Mouse (Mus musculus) heart, embryonic 10.5 days (tissue): ENCODE results near the gene Nccrp1. TPM values are rescaled to one million over a fixed set of nuclear protein-coding genes. Genes with fewer than 3 reads are reported as not detected.

Experiments
- DNase-seq: peaks from one replicate; pipeline ENCODE4 v3.0.0-alpha.2; 2017; ENCODE audit warnings: low spot score
- H3K27ac ChIP-seq: fragments of 300-500 bp; sonication (generic); 2 replicates; pipeline ENCODE4 v1.5.1; 2016; ENCODE audit warnings: mild to moderate bottlenecking
- H3K27me3 ChIP-seq: fragments of 300-500 bp; sonication (generic); 2 replicates; pipeline ENCODE4 v1.6.1; 2016; ENCODE audit warnings: mild to moderate bottlenecking; ENCODE audit not compliant: poor library complexity, insufficient read depth, severe bottlenecking
- H3K36me3 ChIP-seq: fragments of 300-500 bp; sonication (generic); 2 replicates; pipeline ENCODE4 v1.6.1; 2016; ENCODE audit warnings: mild to moderate bottlenecking, moderate library complexity
- H3K4me1 ChIP-seq: fragments of 300-500 bp; sonication (generic); 2 replicates; pipeline ENCODE4 v1.6.1; 2016; ENCODE audit warnings: mild to moderate bottlenecking
- H3K4me3 ChIP-seq: fragments of 300-500 bp; sonication (generic); 2 replicates; pipeline ENCODE4 v1.5.1; 2016; ENCODE audit warnings: mild to moderate bottlenecking, moderate library complexity
- H3K9me3 ChIP-seq: fragments of 300-500 bp; sonication (generic); 2 replicates; pipeline ENCODE4 v1.6.1; 2016; ENCODE audit warnings: mild to moderate bottlenecking, moderate library complexity
- WGBS: fragments of 180-500 bp; shearing (Covaris S2); methylation state at CpG from one replicate; pipeline ENCODE4 v1.1.7; 2016; 5-methylcytosine and 5-hydroxymethylcytosine counted together
- polyA plus RNA-seq: library from polyadenylated mRNA; unstranded; fragments of >200 nt; fragmentation: Nextera tagmentation; extraction: Ambion mirVana; gene quantifications from 2 replicates; pipeline ENCODE4 v1.2.1, GENCODE M21; 2016

Nccrp1 gene
- polyA plus RNA-seq, 1 experiment from 2014 or later = not detected

DNA sequence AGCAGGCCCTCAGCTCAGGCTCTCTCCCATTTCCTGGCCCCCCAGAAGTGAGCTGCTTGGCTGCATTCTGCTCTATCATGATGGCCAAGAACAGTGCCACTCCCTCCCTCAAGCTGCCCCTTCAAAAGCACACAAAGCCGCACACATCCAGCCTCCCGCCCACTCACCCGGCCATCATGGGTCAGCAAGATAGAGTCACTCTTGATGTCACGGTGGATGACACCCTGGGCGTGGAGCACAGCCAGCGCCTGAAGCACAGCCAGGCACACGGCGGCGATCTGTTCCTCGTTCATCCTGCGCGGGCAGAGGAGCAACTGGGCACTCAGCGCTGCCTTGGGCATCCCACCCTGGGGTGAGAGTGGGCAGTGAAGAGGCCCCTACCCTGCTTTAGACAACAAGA, 15.3 kb upstream of the Nccrp1 start:
- no peak for DNase-seq
- H3K36me3 ChIP-seq = peaks cover 86% of the 10 kb centered on the region
- H3K4me3 ChIP-seq = no peak overlapping the region; the same call in 1 of the 2 replicates
- H3K9me3 ChIP-seq = no peaks in the 10 kb centered on the region
- no peak overlapping the region for H3K27ac ChIP-seq
- peaks cover 27% of the 10 kb centered on the region for H3K4me1 ChIP-seq
- WGBS = 89% methylated on average over 13 of the region's 13 CpGs
- H3K27me3 ChIP-seq = no peaks in the 10 kb centered on the region

DNA sequence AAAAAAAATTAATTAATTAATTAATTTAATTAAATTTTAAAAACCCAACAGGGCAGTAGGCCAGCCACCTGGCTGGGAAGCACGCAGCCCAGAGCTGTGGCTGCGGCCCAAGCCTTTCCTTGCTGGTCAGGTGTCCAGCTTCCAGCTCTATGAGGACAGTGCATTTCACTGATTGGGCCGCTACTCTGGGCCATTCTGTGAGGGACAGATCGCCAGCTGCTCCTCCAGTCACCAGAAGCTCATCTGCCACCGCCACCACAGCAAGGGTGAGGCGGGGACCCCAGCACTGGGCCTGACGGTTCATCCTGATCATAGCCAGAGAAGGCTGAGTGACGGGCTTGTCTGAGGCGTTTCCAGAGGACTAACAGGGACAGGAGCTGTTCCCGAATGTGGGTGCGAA, 14.9 kb upstream of the Nccrp1 start:
- no peak for DNase-seq
- no peak overlapping the region for H3K27ac ChIP-seq
- 85% methylated on average over 11 of the region's 11 CpGs for WGBS
- H3K27me3 ChIP-seq = no peaks in the 10 kb centered on the region
- no peak overlapping the region for H3K4me3 ChIP-seq
- H3K9me3 ChIP-seq = no peaks in the 10 kb centered on the region
- H3K36me3 ChIP-seq = peaks cover 84% of the 10 kb centered on the region
- peaks cover 31% of the 10 kb centered on the region for H3K4me1 ChIP-seq

DNA sequence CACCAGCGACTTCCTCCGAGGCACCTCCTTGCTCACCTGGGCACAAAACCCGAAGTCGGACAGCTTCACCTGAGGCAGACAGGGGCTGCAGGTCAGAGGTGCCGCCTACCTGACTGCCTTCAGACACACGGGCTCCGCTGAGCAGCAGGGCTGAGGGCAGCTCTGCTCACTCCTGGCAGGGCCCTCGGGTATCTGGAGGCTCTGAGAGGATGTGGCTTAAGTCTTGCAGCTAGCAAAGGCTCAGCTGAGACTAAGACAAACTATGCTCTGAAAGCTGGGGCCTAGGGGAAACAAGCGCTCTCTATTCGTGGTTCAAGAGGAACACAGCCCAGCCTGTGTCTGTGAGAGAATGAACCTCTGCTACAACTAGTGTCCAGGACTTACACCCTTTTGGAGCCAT, 13.8 kb upstream of the Nccrp1 start:
- no peaks in the 10 kb centered on the region for H3K9me3 ChIP-seq
- no peak overlapping the region for H3K4me3 ChIP-seq
- no peak overlapping the region for H3K27ac ChIP-seq
- DNase-seq = no peak
- H3K4me1 ChIP-seq = peaks cover 42% of the 10 kb centered on the region
- 95% methylated on average over 10 of the region's 10 CpGs for WGBS
- H3K36me3 ChIP-seq = peaks cover 74% of the 10 kb centered on the region
- no peaks in the 10 kb centered on the region for H3K27me3 ChIP-seq

DNA sequence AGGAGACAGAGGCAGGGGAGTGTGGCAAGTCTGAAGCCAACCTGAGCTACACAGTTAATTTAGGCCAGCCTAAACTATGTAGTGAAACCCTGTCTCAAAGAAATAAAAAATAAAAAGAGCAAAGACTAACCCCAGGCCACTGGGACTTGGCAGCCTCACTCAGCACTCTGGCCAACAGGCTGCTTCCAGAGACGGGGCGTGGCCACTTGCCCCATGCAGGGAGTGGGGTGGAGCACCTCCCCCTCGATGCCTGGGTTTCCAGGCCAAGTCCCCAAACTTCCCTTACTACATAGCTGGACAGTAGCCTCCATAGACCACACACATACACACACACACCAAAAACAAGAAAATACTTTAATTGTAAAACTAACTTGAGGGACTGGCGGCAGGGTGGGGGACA, 11.4 kb upstream of the Nccrp1 start:
- Histone ChIP-seq H3K27ac (no peak overlapping the region), H3K27me3 (no peaks in the 10 kb centered on the region), H3K36me3 (peaks cover 51% of the 10 kb centered on the region), H3K4me1 (peaks cover 47% of the 10 kb centered on the region), H3K9me3 (no peaks in the 10 kb centered on the region), H3K4me3 (no peak overlapping the region)
- 59% methylated on average over 4 of the region's 4 CpGs for WGBS
- no peak for DNase-seq

DNA sequence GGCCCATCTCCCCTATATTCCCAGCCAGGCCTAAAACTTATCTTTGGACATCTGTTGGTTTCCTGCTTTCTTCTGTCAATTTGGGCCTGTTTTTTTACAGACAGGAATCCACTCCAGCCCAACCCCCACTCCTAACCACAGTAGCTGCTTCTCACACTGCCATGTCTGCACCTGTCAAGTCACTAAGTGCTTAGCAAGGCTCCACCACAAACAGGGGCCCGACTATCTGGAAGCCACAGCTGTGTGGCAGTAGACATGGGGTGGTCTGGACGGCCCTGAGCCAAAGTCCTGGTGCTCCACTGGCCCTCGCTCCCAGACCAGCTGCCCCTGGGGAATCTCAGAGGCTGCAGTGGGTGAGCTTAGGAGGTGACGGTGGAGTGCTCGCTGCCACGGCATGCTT, 10.7 kb upstream of the Nccrp1 start:
- H3K9me3 ChIP-seq = peaks cover 4% of the 10 kb centered on the region; the same call in 1 of the 2 replicates
- DNase-seq = no peak
- 0 out of 2 replicates have a peak overlapping the region, but pooled peaks have one; percentile 16 for H3K4me3 ChIP-seq
- 34% methylated on average over 6 of the region's 6 CpGs for WGBS
- no peaks in the 10 kb centered on the region for H3K27me3 ChIP-seq
- H3K4me1 ChIP-seq = peaks cover 47% of the 10 kb centered on the region
- peaks cover 43% of the 10 kb centered on the region for H3K36me3 ChIP-seq
- no peak overlapping the region for H3K27ac ChIP-seq

DNA sequence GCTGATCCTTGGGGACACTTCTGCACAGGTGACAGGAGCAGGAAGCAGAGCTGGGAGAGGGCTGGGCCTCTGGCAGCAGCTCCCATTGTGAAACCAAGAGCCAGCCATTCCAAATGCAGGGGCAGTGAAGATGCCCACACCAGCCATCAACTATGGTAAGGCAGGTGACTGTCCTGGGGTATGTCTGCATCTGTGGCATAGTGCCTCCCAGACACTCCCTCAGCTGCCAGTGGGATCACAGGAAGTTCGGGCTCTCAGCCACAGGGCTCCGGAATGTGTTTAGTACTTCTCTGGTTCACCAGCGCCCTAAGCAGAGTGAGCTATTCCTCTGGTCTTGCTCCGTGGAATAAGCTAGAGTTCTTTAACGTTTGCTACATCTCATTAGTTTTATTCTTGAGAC, 10.0 kb upstream of the Nccrp1 start:
- Histone ChIP-seq H3K4me1 (peaks cover 47% of the 10 kb centered on the region), H3K27ac (no peak overlapping the region)
- WGBS = 65% methylated on average over 5 of the region's 5 CpGs

DNA sequence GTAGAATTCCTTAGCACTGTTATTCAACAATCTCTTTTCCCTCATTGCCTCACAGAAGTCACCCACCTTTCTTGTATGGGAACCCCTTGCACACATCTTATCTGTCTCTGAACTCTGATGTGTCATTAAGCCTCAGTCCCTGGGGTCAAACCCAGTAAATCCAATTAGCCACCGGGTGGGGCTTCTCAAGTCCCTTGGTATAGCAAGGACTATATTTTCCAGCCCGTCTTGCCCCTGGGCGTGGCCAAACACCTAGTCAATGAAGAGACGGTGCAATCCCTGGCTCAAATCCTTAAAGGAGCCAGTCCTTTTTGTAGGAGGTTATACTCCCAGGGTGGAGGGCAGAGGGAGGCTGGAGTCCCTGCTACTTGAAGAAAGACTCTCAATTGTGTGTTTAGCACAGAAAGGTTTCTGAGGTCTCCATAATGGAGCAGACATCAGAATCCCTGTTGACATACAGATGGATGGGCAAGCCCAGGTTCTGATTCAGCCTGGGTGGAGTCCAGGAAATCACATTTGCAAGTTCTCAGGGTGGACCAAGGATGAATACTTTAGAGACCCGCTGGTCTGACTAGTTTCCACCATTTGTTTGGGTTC, 9.0 kb upstream of the Nccrp1 start:
- 0 out of 2 replicates have a peak overlapping the region, but pooled peaks have one; percentile 17 for H3K27ac ChIP-seq
- peaks cover 29% of the 10 kb centered on the region for H3K36me3 ChIP-seq
- peaks cover 47% of the 10 kb centered on the region for H3K4me1 ChIP-seq
- no peak for DNase-seq
- WGBS = 13% methylated on average over 5 of the region's 5 CpGs
- no peaks in the 10 kb centered on the region for H3K27me3 ChIP-seq
- H3K4me3 ChIP-seq = no peak overlapping the region
- peaks cover 4% of the 10 kb centered on the region; the same call in 1 of the 2 replicates for H3K9me3 ChIP-seq

More for the DNA sequence above, 10.0 kb upstream of the Nccrp1 start:
- Histone ChIP-seq H3K36me3 (peaks cover 37% of the 10 kb centered on the region), H3K27me3 (no peaks in the 10 kb centered on the region), H3K4me3 (no peak overlapping the region), H3K9me3 (peaks cover 4% of the 10 kb centered on the region; the same call in 1 of the 2 replicates)
- no peak for DNase-seq

DNA sequence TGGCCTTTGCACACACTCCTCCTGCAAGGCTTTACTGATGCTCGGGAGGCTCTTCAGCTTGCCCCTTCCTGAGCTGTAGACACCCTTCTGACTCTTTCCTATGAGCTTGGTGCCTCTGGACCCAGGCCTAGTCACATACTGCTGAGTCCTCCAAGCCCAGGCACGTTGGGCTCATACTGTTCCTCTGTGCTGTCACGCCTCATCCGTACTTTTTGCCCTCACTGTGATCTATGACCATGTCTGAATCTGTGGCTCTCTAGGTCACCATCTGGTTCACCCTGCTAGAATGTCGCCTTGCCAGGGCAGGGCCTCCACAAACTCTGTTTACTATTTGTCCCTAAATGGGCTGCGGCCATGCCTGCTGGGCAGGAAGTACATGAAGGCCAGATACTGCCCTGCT, 6.0 kb upstream of the Nccrp1 start:
- H3K4me1 ChIP-seq = peaks cover 27% of the 10 kb centered on the region
- peaks cover 4% of the 10 kb centered on the region; the same call in 1 of the 2 replicates for H3K9me3 ChIP-seq
- H3K36me3 ChIP-seq = 0 out of 2 replicates have a peak, but pooled peaks cover 6% of the 10 kb centered on the region
- no peak for DNase-seq
- H3K27me3 ChIP-seq = peaks cover 7% of the 10 kb centered on the region
- H3K27ac ChIP-seq = no peak overlapping the region
- H3K4me3 ChIP-seq = no peak overlapping the region
- WGBS = 91% methylated on average over 6 of the region's 6 CpGs

DNA sequence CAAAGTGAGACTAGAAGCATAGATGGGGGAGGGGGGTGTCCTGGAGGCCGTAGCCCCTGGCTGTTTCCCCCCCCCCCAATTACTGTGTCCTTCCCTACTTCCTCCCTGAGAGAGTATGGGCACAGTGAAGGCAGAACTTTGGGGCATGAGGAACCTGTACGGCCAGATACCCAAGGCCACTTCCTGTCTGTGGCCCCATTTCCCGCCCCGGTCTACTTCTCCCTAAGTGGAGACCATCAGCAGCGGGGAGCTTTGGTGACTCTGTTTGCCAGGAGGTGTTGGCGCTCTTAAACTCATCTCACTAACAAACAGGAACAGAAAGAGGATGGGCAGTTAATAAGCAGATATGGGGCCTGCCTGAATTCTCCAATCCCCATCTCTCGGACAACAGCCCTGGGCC, 574 bp upstream of the Nccrp1 start:
- no peaks in the 10 kb centered on the region for H3K36me3 ChIP-seq
- peak overlapping the region; percentile 53; the same call in 1 of the 2 replicates for H3K4me3 ChIP-seq
- WGBS = 65% methylated on average over 7 of the region's 7 CpGs
- H3K4me1 ChIP-seq = peaks cover 27% of the 10 kb centered on the region
- DNase-seq = no peak
- H3K27me3 ChIP-seq = peaks cover 61% of the 10 kb centered on the region
- H3K9me3 ChIP-seq = no peaks in the 10 kb centered on the region
- no peak overlapping the region for H3K27ac ChIP-seq

DNA sequence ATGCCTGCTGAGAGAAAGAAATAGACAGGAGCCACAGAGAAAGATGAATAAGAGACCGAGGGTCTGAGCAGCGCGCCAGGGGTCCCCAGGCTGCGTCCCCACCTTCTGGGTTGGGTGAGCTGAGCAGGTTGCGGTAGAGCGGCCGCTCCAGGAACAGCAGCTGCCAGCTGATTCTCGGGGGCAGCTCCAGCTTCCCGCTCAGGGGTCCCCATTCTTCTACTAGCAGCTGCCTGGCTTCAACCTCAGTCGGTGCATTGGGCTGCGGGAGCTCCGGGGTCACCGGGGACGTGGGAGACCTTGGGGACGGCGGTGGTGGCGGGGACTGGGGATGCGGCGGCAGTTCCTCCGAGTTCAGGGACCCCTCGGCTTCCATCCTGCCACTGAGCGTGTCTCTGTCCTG, 405 bp downstream of the Nccrp1 start:
- no peak for DNase-seq
- Histone ChIP-seq H3K9me3 (no peaks in the 10 kb centered on the region), H3K27me3 (peaks cover 67% of the 10 kb centered on the region), H3K27ac (0 out of 2 replicates have a peak overlapping the region, but pooled peaks have one; percentile 16), H3K4me1 (peaks cover 27% of the 10 kb centered on the region), H3K4me3 (peak overlapping the region; percentile 53), H3K36me3 (no peaks in the 10 kb centered on the region)
- 1% methylated on average over 22 of the region's 22 CpGs for WGBS

DNA sequence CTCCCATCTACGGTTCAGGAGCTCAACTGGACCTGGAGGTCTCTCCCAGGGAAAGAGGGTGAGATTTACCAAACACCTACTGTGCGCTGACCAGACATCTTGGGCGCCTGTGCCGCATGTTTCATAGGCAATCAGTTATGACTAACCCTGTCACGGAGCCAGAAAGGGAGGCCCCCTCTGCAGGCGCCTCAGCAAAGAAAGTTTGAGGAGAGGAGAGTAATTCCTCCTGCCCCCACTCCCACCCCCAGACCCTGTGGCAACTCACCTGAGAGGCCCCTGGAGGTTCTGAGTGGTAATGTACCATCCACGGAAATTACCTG, 1.2 kb downstream of the Nccrp1 start:
- H3K27me3 ChIP-seq = peaks cover 67% of the 10 kb centered on the region
- no peak overlapping the region for H3K27ac ChIP-seq
- H3K9me3 ChIP-seq = no peaks in the 10 kb centered on the region
- peaks cover 27% of the 10 kb centered on the region for H3K4me1 ChIP-seq
- H3K4me3 ChIP-seq = no peak overlapping the region; the same call in 1 of the 2 replicates
- no peaks in the 10 kb centered on the region for H3K36me3 ChIP-seq
- DNase-seq = no peak
- WGBS = 48% methylated on average over 7 of the region's 7 CpGs

DNA sequence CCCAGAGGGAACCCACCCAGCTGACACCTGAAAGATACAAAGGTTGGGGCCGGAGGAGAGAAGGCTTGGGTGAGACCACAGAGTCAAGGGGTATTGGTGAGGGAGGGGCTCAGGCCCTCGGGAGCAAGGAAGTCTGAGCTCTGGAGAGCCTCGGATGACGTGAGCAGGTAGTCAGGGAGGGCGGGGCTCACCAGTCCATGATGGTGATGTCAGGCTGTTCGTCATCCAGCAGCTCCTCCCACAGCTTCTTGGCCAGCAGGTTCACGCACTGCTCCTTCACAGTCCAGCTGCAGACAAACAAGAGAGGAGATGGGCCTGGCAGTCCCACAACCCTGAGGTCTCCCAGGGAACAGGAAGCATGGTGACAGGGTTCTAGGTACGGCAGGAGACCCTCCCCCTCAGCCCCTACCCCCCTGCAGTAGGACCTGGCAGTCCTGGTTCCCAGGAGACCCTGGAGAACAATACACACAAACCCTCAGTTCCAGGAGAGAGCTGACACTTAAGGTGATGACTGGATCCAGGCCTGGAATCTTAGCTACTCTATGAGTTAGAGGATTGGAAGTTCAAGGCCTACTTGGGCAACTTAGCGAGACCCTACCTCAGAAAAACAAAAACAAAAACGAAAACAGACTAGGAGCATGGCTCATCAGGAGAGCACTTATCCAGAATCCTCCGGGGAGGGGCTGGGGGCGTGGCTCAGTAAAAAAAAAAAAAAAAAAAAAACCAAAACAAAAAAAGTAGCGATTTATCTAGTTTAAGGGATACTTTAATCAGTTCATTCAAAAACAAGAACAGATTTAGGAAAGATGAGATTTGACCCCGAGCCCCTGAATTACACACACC, 1.8 kb downstream of the Nccrp1 start:
- DNase-seq = peak; percentile 82
- 20% methylated on average over 14 of the region's 14 CpGs for WGBS
- Histone ChIP-seq H3K36me3 (no peaks in the 10 kb centered on the region), H3K27ac (no peak overlapping the region), H3K9me3 (no peaks in the 10 kb centered on the region), H3K4me1 (peaks cover 27% of the 10 kb centered on the region), H3K27me3 (peaks cover 67% of the 10 kb centered on the region), H3K4me3 (no peak overlapping the region)

DNA sequence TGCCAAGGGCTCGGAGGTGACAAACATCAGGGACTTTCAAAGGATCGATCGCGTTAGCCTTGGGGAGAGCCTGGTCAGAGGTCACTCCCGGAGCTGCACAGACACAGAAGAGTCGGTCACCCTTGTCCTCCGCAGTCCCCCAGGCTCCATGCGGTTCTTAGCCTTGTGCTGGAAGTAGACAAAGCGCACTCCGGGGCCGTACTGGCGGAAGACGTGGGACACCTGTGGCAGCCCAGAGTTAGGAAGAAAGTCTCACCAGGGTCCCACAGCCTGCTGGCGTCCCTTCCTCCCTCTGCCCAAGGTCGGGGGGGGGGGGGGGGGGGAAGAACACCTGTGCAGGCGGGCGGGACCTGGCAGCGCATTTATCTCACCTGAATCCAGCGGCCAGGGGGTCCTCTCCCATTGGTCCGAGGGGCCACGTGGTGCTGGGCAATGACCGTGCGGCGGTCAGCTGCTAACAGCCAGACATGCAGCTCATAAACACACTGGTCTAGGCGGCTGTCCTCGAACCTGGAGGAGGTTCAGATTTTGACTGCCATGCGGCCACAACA, 2.9 kb downstream of the Nccrp1 start:
- DNase-seq = no peak
- Histone ChIP-seq H3K36me3 (no peaks in the 10 kb centered on the region), H3K27me3 (peaks cover 67% of the 10 kb centered on the region), H3K4me3 (peak overlapping the region; percentile 48), H3K4me1 (peaks cover 27% of the 10 kb centered on the region), H3K9me3 (no peaks in the 10 kb centered on the region), H3K27ac (0 out of 2 replicates have a peak overlapping the region, but pooled peaks have one; percentile 12)
- WGBS = 7% methylated on average over 27 of the region's 27 CpGs
